Mouse (Mus musculus): ENCODE results near the gene Ctnnd2. TPM values are rescaled to one million over a fixed set of nuclear protein-coding genes. Genes with fewer than 3 reads are reported as not detected.

The Ctnnd2 gene
- polyA plus RNA-seq, 1 experiment, result 6.3 TPM

DNA sequence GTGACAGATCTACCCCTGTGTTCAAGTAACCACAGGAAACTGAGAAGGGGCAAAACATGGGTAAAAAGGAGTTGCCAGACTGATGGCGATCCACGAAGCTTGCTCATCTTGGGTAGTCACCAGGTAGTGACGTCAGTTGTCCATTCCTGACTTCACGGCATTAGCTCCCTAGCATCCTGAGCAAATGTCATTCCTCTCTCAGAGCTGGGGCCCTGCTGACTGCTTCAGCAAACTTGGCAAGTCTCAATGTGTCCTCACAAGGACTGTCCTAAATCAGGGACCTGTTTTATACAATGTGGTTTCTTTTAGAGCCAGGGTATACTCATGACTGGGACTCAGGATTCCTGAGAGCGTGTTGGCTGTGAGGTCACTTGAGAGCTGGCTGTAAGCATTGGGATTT lies 468.3 kb downstream of the Ctnnd2 start:
- no peak for DNase-seq
- no peak overlapping the region for H3K4me3 ChIP-seq (replicated peaks; ENCODE audit: extremely low read depth, low read depth, low read length)
- no peak for TF ChIP-seq CTCF (IDR thresholded peaks at IDR 0.05; ENCODE audit: insufficient read depth, low read length)
- no peak for TF ChIP-seq POLR2A (IDR thresholded peaks at IDR 0.05; ENCODE audit: borderline replicate concordance, extremely low read depth, low read depth, low read length)
- no peaks in the 10 kb centered on the region for H3K4me1 ChIP-seq (ENCODE audit: control insufficient read depth, insufficient read depth, low read length)
- 85% methylated on average over 5 of the region's 5 CpGs for WGBS

DNA sequence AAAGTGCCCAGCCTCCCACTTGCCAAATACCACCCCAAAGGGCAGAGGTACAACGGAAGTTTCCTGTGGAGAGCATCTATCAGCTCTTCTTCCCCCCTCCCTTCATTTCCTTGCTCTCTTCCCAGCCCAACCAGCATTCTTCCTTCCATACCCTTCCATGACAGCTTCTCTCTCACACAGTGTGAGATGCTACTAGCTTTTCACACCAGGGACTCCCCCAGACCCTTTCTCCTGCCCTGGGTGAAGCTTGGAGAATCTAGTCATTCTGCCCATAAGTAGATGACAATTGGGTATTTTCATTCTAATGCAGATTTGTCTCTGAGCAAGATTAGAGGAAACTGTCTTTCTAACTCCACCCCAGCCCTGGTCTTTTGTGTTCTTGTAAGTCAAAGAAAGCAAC lies 473.3 kb downstream of the Ctnnd2 start:
- TF ChIP-seq CTCF (IDR thresholded peaks at IDR 0.05; ENCODE audit: insufficient read depth, low read length) (no peak), POLR2A (IDR thresholded peaks at IDR 0.05; ENCODE audit: borderline replicate concordance, extremely low read depth, low read depth, low read length) (no peak)
- Histone ChIP-seq H3K4me3 (replicated peaks; ENCODE audit: extremely low read depth, low read depth, low read length) (no peak overlapping the region), H3K4me1 (ENCODE audit: control insufficient read depth, insufficient read depth, low read length) (no peaks in the 10 kb centered on the region)
- DNase-seq, result no peak
- 18% methylated on average over 1 of the region's 1 CpGs for WGBS

GRCm38 (mm10) chr15:30646501-30647431 lies 474.4 kb downstream of the Ctnnd2 start:
- 2% methylated on average over 94 of the region's 94 CpGs for WGBS
- no peak for TF ChIP-seq CTCF (IDR thresholded peaks at IDR 0.05; ENCODE audit: insufficient read depth, low read length)
- no peak for TF ChIP-seq POLR2A (IDR thresholded peaks at IDR 0.05; ENCODE audit: borderline replicate concordance, extremely low read depth, low read depth, low read length)
- Histone ChIP-seq H3K4me3 (replicated peaks; ENCODE audit: extremely low read depth, low read depth, low read length) (peak overlapping the region; percentile 66), H3K4me1 (ENCODE audit: control insufficient read depth, insufficient read depth, low read length) (no peaks in the 10 kb centered on the region)
- peak; percentile 26 for DNase-seq

DNA sequence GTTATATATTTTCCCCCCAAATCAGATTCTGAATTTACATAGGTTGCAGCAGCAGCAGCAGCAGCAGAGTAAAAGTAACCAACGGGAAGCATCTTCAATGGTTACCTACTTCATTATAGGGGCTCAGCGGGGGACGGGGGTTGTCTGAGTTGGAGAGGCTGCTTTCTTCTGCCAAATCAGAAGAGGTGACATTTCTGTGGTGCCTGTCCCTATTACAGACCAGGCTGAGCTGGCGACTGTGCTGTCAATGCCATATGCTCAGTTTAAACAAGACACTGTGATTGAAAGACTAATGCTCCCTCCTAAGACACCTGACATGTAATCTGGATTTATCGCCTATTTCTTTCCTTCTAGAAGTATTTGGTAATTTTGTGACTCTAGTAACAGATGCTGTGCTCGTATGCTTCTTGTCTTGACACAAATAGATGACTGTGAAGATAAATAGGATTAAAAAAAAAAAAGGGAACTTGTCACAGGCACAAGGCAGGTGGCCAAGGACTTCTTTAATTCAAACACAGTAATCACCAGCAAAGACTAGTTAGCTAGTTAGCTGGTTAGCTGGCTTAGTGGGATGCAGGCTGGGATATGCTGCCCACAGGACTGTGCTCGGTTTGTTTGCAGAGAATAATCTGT lies 475.4 kb downstream of the Ctnnd2 start:
- no peak for TF ChIP-seq CTCF (IDR thresholded peaks at IDR 0.05; ENCODE audit: insufficient read depth, low read length)
- no peak for TF ChIP-seq POLR2A (IDR thresholded peaks at IDR 0.05; ENCODE audit: borderline replicate concordance, extremely low read depth, low read depth, low read length)

GRCm38 (mm10) chr15:30649964-30650363 lies 477.6 kb downstream of the Ctnnd2 start:
- DNase-seq, result no peak
- Histone ChIP-seq H3K4me1 (ENCODE audit: control insufficient read depth, insufficient read depth, low read length) (no peaks in the 10 kb centered on the region), H3K4me3 (replicated peaks; ENCODE audit: extremely low read depth, low read depth, low read length) (no peak overlapping the region)
- WGBS, result 44% methylated on average over 6 of the region's 6 CpGs
- TF ChIP-seq POLR2A (IDR thresholded peaks at IDR 0.05; ENCODE audit: borderline replicate concordance, extremely low read depth, low read depth, low read length) (no peak), CTCF (IDR thresholded peaks at IDR 0.05; ENCODE audit: insufficient read depth, low read length) (no peak)

More for the DNA sequence above, 475.4 kb downstream of the Ctnnd2 start:
- DNase-seq, result no peak
- Histone ChIP-seq H3K4me1 (ENCODE audit: control insufficient read depth, insufficient read depth, low read length) (no peaks in the 10 kb centered on the region), H3K4me3 (replicated peaks; ENCODE audit: extremely low read depth, low read depth, low read length) (no peak overlapping the region)
- WGBS, result 43% methylated on average over 7 of the region's 7 CpGs

GRCm38 (mm10) chr15:30655433-30655832 lies 483.0 kb downstream of the Ctnnd2 start:
- TF ChIP-seq CTCF (IDR thresholded peaks at IDR 0.05; ENCODE audit: insufficient read depth, low read length) (no peak), POLR2A (IDR thresholded peaks at IDR 0.05; ENCODE audit: borderline replicate concordance, extremely low read depth, low read depth, low read length) (no peak)
- Histone ChIP-seq H3K4me3 (replicated peaks; ENCODE audit: extremely low read depth, low read depth, low read length) (no peak overlapping the region), H3K4me1 (ENCODE audit: control insufficient read depth, insufficient read depth, low read length) (no peaks in the 10 kb centered on the region)
- DNase-seq, result no peak
- 72% methylated on average over 9 of the region's 9 CpGs for WGBS

DNA sequence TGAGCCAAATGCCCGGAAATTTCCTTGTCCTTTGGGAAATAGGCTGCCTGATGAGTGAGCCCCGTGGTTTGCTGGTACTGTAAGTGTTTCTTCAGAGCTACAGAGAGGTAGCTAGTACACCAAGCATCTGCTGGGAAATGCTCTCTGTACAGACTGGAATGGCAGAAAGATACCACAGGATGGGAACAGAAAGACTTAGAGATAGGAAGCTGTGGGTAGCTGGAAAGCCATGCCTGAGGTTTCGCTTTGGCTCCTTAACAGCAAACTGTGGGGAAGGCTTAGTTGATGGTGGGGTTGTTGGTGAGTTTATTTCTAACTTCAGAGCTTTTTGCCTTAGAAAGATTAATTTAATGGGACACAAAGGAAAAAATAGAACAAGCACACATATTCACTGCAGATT lies 485.2 kb downstream of the Ctnnd2 start:
- DNase-seq, result no peak
- Histone ChIP-seq H3K4me1 (ENCODE audit: control insufficient read depth, insufficient read depth, low read length) (no peaks in the 10 kb centered on the region), H3K4me3 (replicated peaks; ENCODE audit: extremely low read depth, low read depth, low read length) (no peak overlapping the region)
- WGBS, result 74% methylated on average over 3 of the region's 3 CpGs
- TF ChIP-seq POLR2A (IDR thresholded peaks at IDR 0.05; ENCODE audit: borderline replicate concordance, extremely low read depth, low read depth, low read length), result no peak
- no peak for TF ChIP-seq CTCF (IDR thresholded peaks at IDR 0.05; ENCODE audit: insufficient read depth, low read length)

GRCm38 (mm10) chr15:30660539-30661149 lies 488.3 kb downstream of the Ctnnd2 start:
- WGBS, result 80% methylated on average over 8 of the region's 8 CpGs
- TF ChIP-seq CTCF (IDR thresholded peaks at IDR 0.05; ENCODE audit: insufficient read depth, low read length) (no peak), POLR2A (IDR thresholded peaks at IDR 0.05; ENCODE audit: borderline replicate concordance, extremely low read depth, low read depth, low read length) (no peak)
- Histone ChIP-seq H3K4me3 (replicated peaks; ENCODE audit: extremely low read depth, low read depth, low read length) (no peak overlapping the region), H3K4me1 (ENCODE audit: control insufficient read depth, insufficient read depth, low read length) (no peaks in the 10 kb centered on the region)
- no peak for DNase-seq

GRCm38 (mm10) chr15:30661689-30662422 lies 489.5 kb downstream of the Ctnnd2 start:
- TF ChIP-seq POLR2A (IDR thresholded peaks at IDR 0.05; ENCODE audit: borderline replicate concordance, extremely low read depth, low read depth, low read length), result no peak
- no peak for TF ChIP-seq CTCF (IDR thresholded peaks at IDR 0.05; ENCODE audit: insufficient read depth, low read length)
- Histone ChIP-seq H3K4me3 (replicated peaks; ENCODE audit: extremely low read depth, low read depth, low read length) (no peak overlapping the region), H3K4me1 (ENCODE audit: control insufficient read depth, insufficient read depth, low read length) (no peaks in the 10 kb centered on the region)
- 44% methylated on average over 6 of the region's 6 CpGs for WGBS
- no peak for DNase-seq

Measured in lung, adult 2 months (tissue).